In genomic region chr1:138982203-138982602, GRCm38 (mm10) we compare ENCODE assay signal across 10 mouse cellular contexts. TPM values are rescaled to one million over a fixed set of nuclear protein-coding genes. Genes with fewer than 3 reads are reported as not detected.
A peak's percentile ranks its signal among the peaks of the same experiment; 100 is the strongest.
DNase-seq lines count a peak whose midpoint lies in the region; ATAC-seq and TF ChIP-seq lines count a peak whose summit lies in the region.
"Had no signal": no experiment of that assay in that cellular context is flagged by ENCODE, and none has a peak within 500 bp of the region (broad histone marks: within the 10 kb centered on the region; RNA-seq: fewer than 3 reads in every experiment).

No protein-coding gene starts in this region.

- H3K27me3 ChIP-seq in hindbrain, postnatal 0 days (ENCODE audit: insufficient read depth, low read length) = no peaks in the 10 kb centered on the region
- no peaks in the 10 kb centered on the region for H3K27me3 ChIP-seq in hindbrain, embryonic 11.5 days (ENCODE audit: control insufficient read depth, insufficient read depth, low read length)
- H3K27me3 ChIP-seq in CH12.LX (replicated peaks) = no peaks in the 10 kb centered on the region
- H3K27me3 ChIP-seq in heart, adult 2 months (ENCODE audit: control insufficient read depth, insufficient read depth, low read length) = no peaks in the 10 kb centered on the region
- no peaks in the 10 kb centered on the region for H3K27me3 ChIP-seq in lung, postnatal 0 days (replicated peaks; ENCODE audit: insufficient read depth, low read length)
- H3K27me3 ChIP-seq in cerebellum, adult 2 months (ENCODE audit: control insufficient read depth, insufficient read depth, low read length) = no peaks in the 10 kb centered on the region
- H3K27me3 ChIP-seq: embryonic facial prominence, embryonic 12.5 days had no signal

- peak; percentile 15 for DNase-seq in hindbrain, postnatal 0 days (ENCODE audit: low spot score)
- no peak for DNase-seq in hindbrain, embryonic 11.5 days (ENCODE audit: low spot score)
- peak; percentile 42 for DNase-seq in CH12.LX (ENCODE audit: extremely low read depth)
- DNase-seq in heart, adult 2 months = peak; percentile 57 to 71
- DNase-seq in lung, postnatal 0 days (ENCODE audit: low spot score) = peak; percentile 64
- DNase-seq in cerebellum, adult 2 months = no peak
- no peak for DNase-seq in adrenal gland, postnatal 25 days
- DNase-seq: adrenal gland, adult 8-10 months had no signal

- TF ChIP-seq POLR2A in CH12.LX (IDR thresholded peaks at IDR 0.05; ENCODE audit: low read depth, low read length) = no peak
- TF ChIP-seq POLR2A in heart, adult 2 months (IDR thresholded peaks at IDR 0.05; ENCODE audit: insufficient read depth, low read depth, low read length) = peak; percentile 67
- TF ChIP-seq POLR2A in cerebellum, adult 2 months (IDR thresholded peaks at IDR 0.05; ENCODE audit: borderline replicate concordance, insufficient read depth, low read length) = no peak

- no peak overlapping the region for H3K9ac ChIP-seq in hindbrain, postnatal 0 days (replicated peaks; ENCODE audit: low read length)
- no peak overlapping the region for H3K9ac ChIP-seq in hindbrain, embryonic 11.5 days (ENCODE audit: low read depth, low read length)
- no peak overlapping the region for H3K9ac ChIP-seq in CH12.LX (ENCODE audit: insufficient read depth, low read depth)
- H3K9ac ChIP-seq in heart, adult 2 months (ENCODE audit: low read depth, low read length) = peak overlapping the region; percentile 44
- no peak overlapping the region for H3K9ac ChIP-seq in lung, postnatal 0 days (replicated peaks; ENCODE audit: low read depth)
- H3K9ac ChIP-seq: embryonic facial prominence, embryonic 12.5 days had no signal

- H3K4me1 ChIP-seq in hindbrain, postnatal 0 days (ENCODE audit: insufficient read depth, low read length) = no peaks in the 10 kb centered on the region
- H3K4me1 ChIP-seq in hindbrain, embryonic 11.5 days (replicated peaks; ENCODE audit: control insufficient read depth, insufficient read depth, low read length) = no peaks in the 10 kb centered on the region
- peaks cover 0 to 35% of the 10 kb centered on the region in 2 experiments; a peak in 3 of 4 replicates for H3K4me1 ChIP-seq in CH12.LX (ENCODE audit: control insufficient read depth in 1 of 2, insufficient read depth in 2 of 2)
- peaks cover 19% of the 10 kb centered on the region for H3K4me1 ChIP-seq in heart, adult 2 months (ENCODE audit: control insufficient read depth, insufficient read depth, low read length)
- H3K4me1 ChIP-seq in lung, postnatal 0 days (ENCODE audit: insufficient read depth, low read depth, low read length) = peaks cover 5% of the 10 kb centered on the region; the same call in 1 of the 2 replicates
- H3K4me1 ChIP-seq in cerebellum, adult 2 months (ENCODE audit: control insufficient read depth, insufficient read depth, low read length) = peaks cover 8% of the 10 kb centered on the region

- TF ChIP-seq RAD21 in CH12.LX (IDR thresholded peaks at IDR 0.05; ENCODE audit: low read depth, low read length) = no peak

- no peak overlapping the region for H3K27ac ChIP-seq in hindbrain, postnatal 0 days
- H3K27ac ChIP-seq in hindbrain, embryonic 11.5 days (ENCODE audit: low read depth, low read length) = no peak overlapping the region
- H3K27ac ChIP-seq in CH12.LX (ENCODE audit: insufficient read depth, low read depth) = no peak overlapping the region
- H3K27ac ChIP-seq in heart, adult 2 months = peak overlapping the region; percentile 81
- peak overlapping the region; percentile 43; the same call in 1 of the 2 replicates for H3K27ac ChIP-seq in lung, postnatal 0 days (ENCODE audit: low read length)
- no peak overlapping the region for H3K27ac ChIP-seq in cerebellum, adult 2 months (ENCODE audit: insufficient read depth, low read length)
- H3K27ac ChIP-seq: embryonic facial prominence, embryonic 12.5 days had no signal

- dilution Hi-C loops in CH12.LX (cut with MboI; ENCODE audit: extremely low pct_ligation_motif_present, extremely low pct_unique_long_range_greater_than_20kb, low sequenced_read_pairs) = no loop called here

- 73% methylated on average over 7 of the region's 7 CpGs for WGBS in hindbrain, postnatal 0 days
- 76% methylated on average over 7 of the region's 7 CpGs for WGBS in hindbrain, embryonic 11.5 days
- WGBS in heart, adult 2 months = 32% methylated on average over 7 of the region's 7 CpGs
- WGBS in lung, postnatal 0 days = 65% methylated on average over 7 of the region's 7 CpGs
- WGBS in cerebellum, adult 2 months = 81% methylated on average over 7 of the region's 7 CpGs

- peaks cover 12% of the 10 kb centered on the region for H3K79me2 ChIP-seq in CH12.LX (replicated peaks; ENCODE audit: control insufficient read depth, extremely low read depth, insufficient read depth, poor library complexity, severe bottlenecking)
- peaks cover under 1% of the 10 kb centered on the region for H3K79me2 ChIP-seq in heart, adult 2 months (replicated peaks; ENCODE audit: control insufficient read depth, insufficient read depth, low read length)

- in situ Hi-C loops in CH12.LX (cut with MboI; ENCODE audit: low pct_ligation_motif_present, low pct_unique_long_range_greater_than_20kb, low sequenced_read_pairs) = no loop called here

- no peak overlapping the region for H3K4me2 ChIP-seq in hindbrain, postnatal 0 days (ENCODE audit: low read depth, low read length)
- H3K4me2 ChIP-seq in hindbrain, embryonic 11.5 days (replicated peaks; ENCODE audit: low read depth, low read length) = no peak overlapping the region
- no peak overlapping the region for H3K4me2 ChIP-seq in CH12.LX (ENCODE audit: insufficient read depth, low read depth, poor library complexity, severe bottlenecking)
- H3K4me2 ChIP-seq in lung, postnatal 0 days (replicated peaks; ENCODE audit: low read depth, low read length) = peak overlapping the region; percentile 25; the same call in 1 of the 2 replicates
- H3K4me2 ChIP-seq: embryonic facial prominence, embryonic 12.5 days had no signal

- no peak overlapping the region for H3K4me3 ChIP-seq in hindbrain, postnatal 0 days (ENCODE audit: low read length)
- H3K4me3 ChIP-seq in hindbrain, embryonic 11.5 days (ENCODE audit: low read depth, low read length) = no peak overlapping the region
- H3K4me3 ChIP-seq in CH12.LX (replicated peaks in 1 of 3; ENCODE audit: low read depth in 2 of 3, low read length in 2 of 3, poor library complexity in 1 of 3) = peak overlapping the region; percentile 20 to 38 (median 38)
- peak overlapping the region; percentile 37 for H3K4me3 ChIP-seq in heart, adult 2 months
- no peak overlapping the region for H3K4me3 ChIP-seq in lung, postnatal 0 days (ENCODE audit: low read depth, low read length)
- H3K4me3 ChIP-seq in cerebellum, adult 2 months (replicated peaks; ENCODE audit: insufficient read depth, low read depth, low read length) = no peak overlapping the region
- H3K4me3 ChIP-seq: embryonic facial prominence, embryonic 12.5 days had no signal

- ATAC-seq in hindbrain, postnatal 0 days = no peak
- no peak for ATAC-seq in hindbrain, embryonic 11.5 days (ENCODE audit: low FRiP score)
- ATAC-seq in lung, postnatal 0 days = peak; percentile 83
- no peak for ATAC-seq in inflammation-experienced regulatory T-cells, adult 6 months

- no peaks in the 10 kb centered on the region for H3K9me3 ChIP-seq in hindbrain, postnatal 0 days (ENCODE audit: low read length)
- no peaks in the 10 kb centered on the region for H3K9me3 ChIP-seq in hindbrain, embryonic 11.5 days (ENCODE audit: control insufficient read depth, low read length)
- peaks cover 1% of the 10 kb centered on the region for H3K9me3 ChIP-seq in CH12.LX (replicated peaks; ENCODE audit: low read length)
- H3K9me3 ChIP-seq in lung, postnatal 0 days (ENCODE audit: low read length) = no peaks in the 10 kb centered on the region
- H3K9me3 ChIP-seq: embryonic facial prominence, embryonic 12.5 days had no signal

- no peaks in the 10 kb centered on the region for H3K36me3 ChIP-seq in hindbrain, postnatal 0 days (ENCODE audit: insufficient read depth, low read length)
- no peaks in the 10 kb centered on the region for H3K36me3 ChIP-seq in hindbrain, embryonic 11.5 days (ENCODE audit: control insufficient read depth, insufficient read depth, low read length)
- H3K36me3 ChIP-seq in CH12.LX (replicated peaks in 1 of 2; ENCODE audit: control insufficient read depth in 1 of 2, insufficient read depth in 1 of 2, low read length in 1 of 2) = peaks cover 0 to 28% of the 10 kb centered on the region in 2 experiments
- H3K36me3 ChIP-seq in heart, adult 2 months (ENCODE audit: control insufficient read depth, insufficient read depth, low read length) = peaks cover 5% of the 10 kb centered on the region; the same call in 1 of the 2 replicates
- H3K36me3 ChIP-seq in lung, postnatal 0 days (ENCODE audit: insufficient read depth, low read length) = no peaks in the 10 kb centered on the region
- H3K36me3 ChIP-seq: embryonic facial prominence, embryonic 12.5 days had no signal

- TF ChIP-seq EP300 in CH12.LX (IDR thresholded peaks at IDR 0.05; ENCODE audit: low read length) = no peak
- peak; percentile 98 for TF ChIP-seq EP300 in heart, adult 2 months (IDR thresholded peaks at IDR 0.05; ENCODE audit: insufficient read depth, low read depth, low read length)
- peak; percentile 88 for TF ChIP-seq EP300 in lung, postnatal 0 days (IDR thresholded peaks at IDR 0.05)

- no peak for TF ChIP-seq CTCF in hindbrain, postnatal 0 days (IDR thresholded peaks at IDR 0.05; ENCODE audit: low read depth)
- no peak for TF ChIP-seq CTCF in CH12.LX (conservative IDR thresholded peaks at IDR 0.05 in 1 of 2, IDR thresholded peaks at IDR 0.05 in 1 of 2; ENCODE audit: low read depth in 2 of 2, low read length in 2 of 2)
- no peak for TF ChIP-seq CTCF in heart, adult 2 months (IDR thresholded peaks at IDR 0.05)
- no peak for TF ChIP-seq CTCF in lung, postnatal 0 days (IDR thresholded peaks at IDR 0.05)
- TF ChIP-seq CTCF in cerebellum, adult 2 months (IDR thresholded peaks at IDR 0.05; ENCODE audit: borderline replicate concordance, insufficient read depth, low read depth, low read length) = no peak

- intact Hi-C loops in heart, adult 2 months (cut with DNase I) = loop anchor here (2.0 kb wide), 1 partner anchor 19 kb away; the partner anchor contains the start of gene Dennd1b

TF ChIP-seq in CH12.LX, 34 proteins besides CTCF, POLR2A, EP300 and RAD21 (continues in another document):
- no peak for TF ChIP-seq CHD1 (IDR thresholded peaks at IDR 0.05; ENCODE audit: low read depth, low read length)

RNA-seq across cellular contexts. Expression of gene Dennd1b, which starts 19.0 kb away (rescaled TPM):
- 25.4 and 30.9 TPM in 2 replicates for total RNA-seq in hindbrain, postnatal 0 days (2014; rRNA removed)
- 8.3 and 9.5 TPM in 2 replicates for polyA plus RNA-seq in hindbrain, postnatal 0 days (2015; fragmentation: Nextera tagmentation; extraction: Ambion mirVana)
- polyA plus RNA-seq in hindbrain, embryonic 11.5 days (2014; fragmentation: Nextera tagmentation; extraction: Ambion mirVana) = 13.1 and 14.7 TPM in 2 replicates
- 8.0 and 10.6 TPM in 2 replicates for total RNA-seq in CH12.LX (2012; rRNA removed)
- total RNA-seq in CH12.LX (2014; rRNA removed) = 8.0 and 8.8 TPM in 2 replicates
- 7.2 and 8.9 TPM in 2 replicates for polyA plus RNA-seq in CH12.LX (2012; ENCODE audit: insufficient read length, low read depth)
- total RNA-seq in heart, adult 2 months (2021) = 10 to 100 TPM; 22.3 to 23.7 TPM
- polyA plus RNA-seq in heart, adult 2 months (2012; rRNA removed) = 6.4 and 17.1 TPM in 2 replicates
- 12.6 and 14.0 TPM in 2 replicates for polyA plus RNA-seq in lung, postnatal 0 days (2015; fragmentation: Nextera tagmentation; extraction: Ambion mirVana)
- 6.2 and 8.0 TPM in 2 replicates for polyA plus RNA-seq in cerebellum, adult 2 months (2012; rRNA removed)
- total RNA-seq in adrenal gland, postnatal 25 days (2021) = 27.8 and 30.9 TPM in 2 replicates
- polyA plus RNA-seq in inflammation-experienced regulatory T-cells, adult 6 months (2017; shearing (Covaris generic)) = 10 to 100 TPM; 21.6 to 24.5 (median 22.3) TPM

Comparison
In these comparisons a context has a peak if more than half of its experiments do, and no peak if none do; other contexts are left out.
1. DNase-seq: peak in hindbrain, postnatal 0 days (single experiment), CH12.LX (single experiment), heart, adult 2 months (2 of 2) and lung, postnatal 0 days (single experiment); none in hindbrain, embryonic 11.5 days (single experiment), cerebellum, adult 2 months (0 of 2) and adrenal gland, postnatal 25 days (single experiment).
2. H3K27ac ChIP-seq: peak in heart, adult 2 months (single experiment) and lung, postnatal 0 days (single experiment); none in hindbrain, postnatal 0 days (single experiment), hindbrain, embryonic 11.5 days (single experiment), CH12.LX (single experiment) and cerebellum, adult 2 months (single experiment).
3. H3K4me3 ChIP-seq: peak in CH12.LX (3 of 3) and heart, adult 2 months (single experiment); none in hindbrain, postnatal 0 days (single experiment), hindbrain, embryonic 11.5 days (single experiment), lung, postnatal 0 days (single experiment) and cerebellum, adult 2 months (single experiment).